Mouse (Mus musculus) neural tube, embryonic 15.5 days (tissue): ENCODE results near the gene Slc16a4. TPM values are rescaled to one million over a fixed set of nuclear protein-coding genes. Genes with fewer than 3 reads are reported as not detected.
A peak's percentile ranks its signal among the peaks of the same experiment; 100 is the strongest.

Source experiments
- ATAC-seq: fragments of 200-750 bp; cut with Nextera tagmentation; 2 replicates; pipeline ENCODE4 v1.8.0; 2017; ENCODE audit warnings: mild to moderate bottlenecking, moderate TSS enrichment, moderate library complexity; ENCODE audit not compliant: low FRiP score
- H3K27ac ChIP-seq: fragments of 300-500 bp; sonication (generic); replicated peaks from 2 replicates; pipeline ENCODE4 v1.5.1; 2015; ENCODE audit warnings: mild to moderate bottlenecking, inconsistent platforms
- H3K27me3 ChIP-seq: fragments of 300-500 bp; sonication (generic); replicated peaks from 2 replicates; pipeline ENCODE4 v1.6.1; 2015; ENCODE audit warnings: inconsistent platforms
- H3K36me3 ChIP-seq: fragments of 300-500 bp; sonication (generic); 2 replicates; pipeline ENCODE4 v1.6.1; 2015; ENCODE audit warnings: inconsistent platforms
- H3K4me1 ChIP-seq: fragments of 300-500 bp; sonication (generic); 2 replicates; pipeline ENCODE4 v1.6.1; 2015; ENCODE audit warnings: inconsistent platforms
- H3K4me2 ChIP-seq: fragments of 300-500 bp; sonication (generic); 2 replicates; pipeline ENCODE4 v1.6.1; 2015; ENCODE audit warnings: inconsistent platforms, mild to moderate bottlenecking, moderate library complexity
- H3K4me3 ChIP-seq: fragments of 300-500 bp; sonication (generic); replicated peaks from 2 replicates; pipeline ENCODE4 v1.5.1; 2015; ENCODE audit warnings: mild to moderate bottlenecking, inconsistent platforms
- H3K9ac ChIP-seq: fragments of 300-500 bp; sonication (generic); replicated peaks from 2 replicates; pipeline ENCODE4 v1.6.1; 2015; ENCODE audit warnings: mild to moderate bottlenecking, inconsistent platforms
- H3K9me3 ChIP-seq: fragments of 300-500 bp; sonication (generic); replicated peaks from 2 replicates; pipeline ENCODE4 v1.6.1; 2016; ENCODE audit warnings: inconsistent platforms
- WGBS: fragments of 180-500 bp; shearing (Covaris S2); methylation state at CpG from one replicate; pipeline ENCODE4 v1.1.7; 2015; ENCODE audit warnings: mixed read lengths; 5-methylcytosine and 5-hydroxymethylcytosine counted together
- polyA plus RNA-seq: library from polyadenylated mRNA; unstranded; fragments of >200 nt; fragmentation: Nextera tagmentation; extraction: Ambion mirVana; gene quantifications from 2 replicates; pipeline ENCODE4 v1.2.1, GENCODE M21; 2015

The Slc16a4 gene
- polyA plus RNA-seq, result 1.6 and 2.1 TPM in 2 replicates

- Histone ChIP-seq H3K4me3 (no peak within 1 kb of the TSS), H3K27me3 (no peaks in the 10 kb centered on the region), H3K9ac (no peak within 1 kb of the TSS), H3K4me1 (no peaks in the 10 kb centered on the region), H3K9me3 (no peaks in the 10 kb centered on the region), H3K27ac (no peak within 1 kb of the TSS; the same call in 1 of the 2 replicates), H3K4me2 (no peak within 1 kb of the TSS), H3K36me3 (no peaks in the 10 kb centered on the region)
- 36% methylated on average over 9 of the region's 9 CpGs for WGBS
- no peak for ATAC-seq
Measured at GRCm38 (mm10) chr3:107290764-107291381, at the start of gene Slc16a4. Gene Slc16a4, plus strand, starts transcription at chr3:107291230.

- WGBS, result 39% methylated on average over 14 of the region's 14 CpGs
- Histone ChIP-seq H3K9me3 (no peaks in the 10 kb centered on the region), H3K4me3 (no peak overlapping the region), H3K9ac (no peak overlapping the region), H3K27me3 (0 out of 2 replicates have a peak, but pooled peaks cover 3% of the 10 kb centered on the region), H3K4me1 (no peaks in the 10 kb centered on the region), H3K36me3 (no peaks in the 10 kb centered on the region), H3K27ac (no peak overlapping the region), H3K4me2 (no peak overlapping the region)
- ATAC-seq, result no peak
Measured at GRCm38 (mm10) chr3:107241389-107242094, 49.5 kb upstream of the Slc16a4 start.

GRCm38 (mm10) chr3:107246876-107247275, 44.2 kb upstream of the Slc16a4 start:
- no peaks in the 10 kb centered on the region for H3K4me1 ChIP-seq
- no peaks in the 10 kb centered on the region for H3K9me3 ChIP-seq
- no peak overlapping the region for H3K4me2 ChIP-seq
- H3K27me3 ChIP-seq, result no peaks in the 10 kb centered on the region
- H3K4me3 ChIP-seq, result no peak overlapping the region
- H3K27ac ChIP-seq, result no peak overlapping the region
- ATAC-seq, result no peak
- H3K9ac ChIP-seq, result no peak overlapping the region
- 87% methylated on average over 6 of the region's 6 CpGs for WGBS
- H3K36me3 ChIP-seq, result no peaks in the 10 kb centered on the region

GRCm38 (mm10) chr3:107249042-107249441, 42.0 kb upstream of the Slc16a4 start:
- H3K4me2 ChIP-seq, result no peak overlapping the region
- H3K9ac ChIP-seq, result no peak overlapping the region
- no peak for ATAC-seq
- no peaks in the 10 kb centered on the region for H3K27me3 ChIP-seq
- no peaks in the 10 kb centered on the region for H3K4me1 ChIP-seq
- H3K9me3 ChIP-seq, result no peaks in the 10 kb centered on the region
- H3K4me3 ChIP-seq, result no peak overlapping the region
- 75% methylated on average over 3 of the region's 3 CpGs for WGBS
- no peak overlapping the region for H3K27ac ChIP-seq
- H3K36me3 ChIP-seq, result no peaks in the 10 kb centered on the region

- WGBS, result 64% methylated on average over 2 of the region's 2 CpGs
- no peak for ATAC-seq
Measured at GRCm38 (mm10) chr3:107250320-107250719, 40.7 kb upstream of the Slc16a4 start.

GRCm38 (mm10) chr3:107252035-107252434, 39.0 kb upstream of the Slc16a4 start:
- Histone ChIP-seq H3K4me1 (peaks cover 8% of the 10 kb centered on the region), H3K4me3 (no peak overlapping the region), H3K27me3 (no peaks in the 10 kb centered on the region), H3K9ac (no peak overlapping the region), H3K4me2 (no peak overlapping the region), H3K9me3 (no peaks in the 10 kb centered on the region), H3K27ac (no peak overlapping the region), H3K36me3 (no peaks in the 10 kb centered on the region)
- WGBS, result 64% methylated on average over 4 of the region's 4 CpGs
- ATAC-seq, result no peak

More at GRCm38 (mm10) chr3:107250320-107250719, 40.7 kb upstream of the Slc16a4 start:
- H3K4me2 ChIP-seq, result no peak overlapping the region
- H3K4me1 ChIP-seq, result no peaks in the 10 kb centered on the region
- no peak overlapping the region for H3K27ac ChIP-seq
- no peaks in the 10 kb centered on the region for H3K36me3 ChIP-seq
- H3K27me3 ChIP-seq, result no peaks in the 10 kb centered on the region
- no peak overlapping the region for H3K4me3 ChIP-seq
- H3K9me3 ChIP-seq, result no peaks in the 10 kb centered on the region
- no peak overlapping the region for H3K9ac ChIP-seq

GRCm38 (mm10) chr3:107253925-107254324, 37.1 kb upstream of the Slc16a4 start:
- H3K9ac ChIP-seq, result no peak overlapping the region
- no peaks in the 10 kb centered on the region for H3K27me3 ChIP-seq
- no peak overlapping the region for H3K27ac ChIP-seq
- H3K4me3 ChIP-seq, result no peak overlapping the region
- H3K4me2 ChIP-seq, result no peak overlapping the region
- peaks cover 18% of the 10 kb centered on the region for H3K4me1 ChIP-seq
- ATAC-seq, result no peak
- no peaks in the 10 kb centered on the region for H3K9me3 ChIP-seq
- H3K36me3 ChIP-seq, result no peaks in the 10 kb centered on the region
- 84% methylated on average over 5 of the region's 5 CpGs for WGBS

GRCm38 (mm10) chr3:107255992-107256391, 35.0 kb upstream of the Slc16a4 start:
- no peaks in the 10 kb centered on the region for H3K9me3 ChIP-seq
- no peak overlapping the region for H3K9ac ChIP-seq
- peaks cover 24% of the 10 kb centered on the region for H3K4me1 ChIP-seq
- H3K4me3 ChIP-seq, result no peak overlapping the region
- H3K27ac ChIP-seq, result no peak overlapping the region
- H3K27me3 ChIP-seq, result no peaks in the 10 kb centered on the region
- no peak for ATAC-seq
- 85% methylated on average over 3 of the region's 3 CpGs for WGBS
- H3K4me2 ChIP-seq, result no peak overlapping the region
- H3K36me3 ChIP-seq, result no peaks in the 10 kb centered on the region

GRCm38 (mm10) chr3:107256724-107257123, 34.3 kb upstream of the Slc16a4 start:
- Histone ChIP-seq H3K27me3 (no peaks in the 10 kb centered on the region), H3K27ac (peak overlapping the region; percentile 24; the same call in 1 of the 2 replicates), H3K4me1 (peaks cover 32% of the 10 kb centered on the region), H3K9me3 (no peaks in the 10 kb centered on the region), H3K4me2 (no peak overlapping the region), H3K4me3 (no peak overlapping the region), H3K9ac (no peak overlapping the region), H3K36me3 (no peaks in the 10 kb centered on the region)
- 18% methylated on average over 7 of the region's 7 CpGs for WGBS
- peak; percentile 60 for ATAC-seq

GRCm38 (mm10) chr3:107257924-107258323, 33.1 kb upstream of the Slc16a4 start:
- H3K4me3 ChIP-seq, result no peak overlapping the region
- H3K36me3 ChIP-seq, result no peaks in the 10 kb centered on the region
- no peaks in the 10 kb centered on the region for H3K27me3 ChIP-seq
- no peaks in the 10 kb centered on the region for H3K9me3 ChIP-seq
- ATAC-seq, result no peak
- H3K4me1 ChIP-seq, result peaks cover 35% of the 10 kb centered on the region
- no peak overlapping the region for H3K27ac ChIP-seq
- no peak overlapping the region for H3K4me2 ChIP-seq
- H3K9ac ChIP-seq, result no peak overlapping the region
- 40% methylated on average over 5 of the region's 5 CpGs for WGBS

GRCm38 (mm10) chr3:107260956-107261850, 29.8 kb upstream of the Slc16a4 start:
- ATAC-seq, result 0 out of 2 replicates have a peak, but pooled peaks have one; percentile 18
- Histone ChIP-seq H3K9ac (no peak overlapping the region), H3K27me3 (no peaks in the 10 kb centered on the region), H3K36me3 (no peaks in the 10 kb centered on the region), H3K4me3 (no peak overlapping the region), H3K4me2 (no peak overlapping the region), H3K4me1 (peaks cover 35% of the 10 kb centered on the region), H3K9me3 (no peaks in the 10 kb centered on the region), H3K27ac (peak overlapping the region; percentile 61; the same call in 1 of the 2 replicates)
- WGBS, result 35% methylated on average over 8 of the region's 8 CpGs
